Mouse (Mus musculus): ENCODE measurements around the gene Mdn1.

Gene Mdn1

GRCm38 (mm10) chr4:32656918-32657662, at the start of gene Mdn1:
Mdn1 (plus strand) TSS chr4:32657119.
- peak; percentile 98 for DNase-seq

- peak; percentile 98 to 99 for DNase-seq
Observed at GRCm38 (mm10) chr4:32615034-32615881, 41.7 kb upstream of the Mdn1 start, which contains the start of gene Casp8ap2. Casp8ap2 (plus strand) TSS chr4:32615451.

- no peak for DNase-seq
Observed at GRCm38 (mm10) chr4:32621637-32622036, 35.3 kb upstream of the Mdn1 start.

GRCm38 (mm10) chr4:32651669-32652068, 5.2 kb upstream of the Mdn1 start:
- DNase-seq = no peak

- DNase-seq = peak; percentile 3 to 4
Observed at GRCm38 (mm10) chr4:32656146-32656904, 594 bp upstream of the Mdn1 start.

- no peak for DNase-seq
Observed at GRCm38 (mm10) chr4:32665843-32666242, 8.9 kb downstream of the Mdn1 start.

- DNase-seq = peak in 1 of 2 experiments; percentile 6
Observed at GRCm38 (mm10) chr4:32668291-32668690, 11.4 kb downstream of the Mdn1 start.

- no peak for DNase-seq
Observed at GRCm38 (mm10) chr4:32669825-32670224, 12.9 kb downstream of the Mdn1 start.

- no peak for DNase-seq
Observed at GRCm38 (mm10) chr4:32674025-32674424, 17.1 kb downstream of the Mdn1 start.

GRCm38 (mm10) chr4:32677471-32677870, 20.6 kb downstream of the Mdn1 start:
- DNase-seq = no peak

GRCm38 (mm10) chr4:32680843-32681242, 23.9 kb downstream of the Mdn1 start:
- peak; percentile 3 to 6 for DNase-seq

- no peak for DNase-seq
Observed at GRCm38 (mm10) chr4:32682471-32682870, 25.6 kb downstream of the Mdn1 start.

GRCm38 (mm10) chr4:32683061-32683582, 26.2 kb downstream of the Mdn1 start:
- no peak for DNase-seq

GRCm38 (mm10) chr4:32717733-32718132, 60.8 kb downstream of the Mdn1 start:
- DNase-seq = no peak

- DNase-seq = no peak
Observed at GRCm38 (mm10) chr4:32745394-32745793, 88.5 kb downstream of the Mdn1 start.

- no peak for DNase-seq
Observed at GRCm38 (mm10) chr4:32748396-32748795, 91.5 kb downstream of the Mdn1 start.

- no peak for DNase-seq
Observed at GRCm38 (mm10) chr4:32750711-32751110, 93.8 kb downstream of the Mdn1 start.

- DNase-seq = no peak
Observed at GRCm38 (mm10) chr4:32757430-32757829, 100.5 kb downstream of the Mdn1 start.

- DNase-seq = no peak
Observed at GRCm38 (mm10) chr4:32767471-32767870, 110.6 kb downstream of the Mdn1 start.

GRCm38 (mm10) chr4:32768046-32768445, 111.1 kb downstream of the Mdn1 start:
- no peak for DNase-seq

- no peak for DNase-seq
Observed at GRCm38 (mm10) chr4:32770284-32770810, 113.4 kb downstream of the Mdn1 start.

- DNase-seq = no peak
Observed at GRCm38 (mm10) chr4:32779996-32780395, 123.1 kb downstream of the Mdn1 start.

GRCm38 (mm10) chr4:32787110-32787509, 130.2 kb downstream of the Mdn1 start:
- DNase-seq = no peak

Measured in kidney, postnatal 4 days (tissue).